Mouse (Mus musculus) ovary, postnatal 36 days (tissue): ENCODE data around the gene Ptchd3.

Experiments used
- DNase-seq: peaks from one replicate; pipeline ENCODE4 v3.0.0; 2022; ENCODE audit warnings: low spot score, mixed read lengths

Gene Ptchd3

GRCm38 (mm10) chr11:121829947-121830346, at the start of gene Ptchd3:
TSS of gene Ptchd3 (plus strand) at chr11:121830247.
- DNase-seq = no peak

GRCm38 (mm10) chr11:121781831-121782230, 48.2 kb upstream of the Ptchd3 start:
- no peak for DNase-seq

GRCm38 (mm10) chr11:121787456-121787855, 42.6 kb upstream of the Ptchd3 start:
- no peak for DNase-seq

GRCm38 (mm10) chr11:121789566-121789965, 40.5 kb upstream of the Ptchd3 start:
- no peak for DNase-seq

- DNase-seq = peak; percentile 71
Measured at GRCm38 (mm10) chr11:121790671-121791094, 39.4 kb upstream of the Ptchd3 start.

GRCm38 (mm10) chr11:121791446-121791845, 38.6 kb upstream of the Ptchd3 start:
- DNase-seq = no peak

- DNase-seq = no peak
Measured at GRCm38 (mm10) chr11:121791991-121792390, 38.1 kb upstream of the Ptchd3 start.

- no peak for DNase-seq
Measured at GRCm38 (mm10) chr11:121793530-121793929, 36.5 kb upstream of the Ptchd3 start.

- DNase-seq = no peak
Measured at GRCm38 (mm10) chr11:121794186-121794585, 35.9 kb upstream of the Ptchd3 start.

GRCm38 (mm10) chr11:121794591-121795199, 35.4 kb upstream of the Ptchd3 start:
- peak; percentile 62 for DNase-seq

GRCm38 (mm10) chr11:121795978-121796377, 34.1 kb upstream of the Ptchd3 start:
- no peak for DNase-seq

GRCm38 (mm10) chr11:121798591-121798990, 31.5 kb upstream of the Ptchd3 start:
- DNase-seq = no peak

- DNase-seq = no peak
Measured at GRCm38 (mm10) chr11:121799746-121800299, 30.2 kb upstream of the Ptchd3 start.

- no peak for DNase-seq
Measured at GRCm38 (mm10) chr11:121802743-121803142, 27.3 kb upstream of the Ptchd3 start.

- DNase-seq = no peak
Measured at GRCm38 (mm10) chr11:121804258-121805027, 25.6 kb upstream of the Ptchd3 start.

GRCm38 (mm10) chr11:121808204-121808852, 21.7 kb upstream of the Ptchd3 start:
- DNase-seq = peak; percentile 80

- no peak for DNase-seq
Measured at GRCm38 (mm10) chr11:121808866-121809265, 21.2 kb upstream of the Ptchd3 start.

GRCm38 (mm10) chr11:121845923-121846322, 15.9 kb downstream of the Ptchd3 start:
- no peak for DNase-seq

GRCm38 (mm10) chr11:121847790-121848299, 17.8 kb downstream of the Ptchd3 start:
- peak; percentile 67 for DNase-seq
